Mouse (Mus musculus): ENCODE data around the gene Ptpn13. TPM values are rescaled to one million over a fixed set of nuclear protein-coding genes. Genes with fewer than 3 reads are reported as not detected.
A peak's percentile ranks its signal among the peaks of the same experiment; 100 is the strongest.

The Ptpn13 gene
- total RNA-seq, 2 experiments from 2014 or later: 10.9 to 12.2 TPM

DNA sequence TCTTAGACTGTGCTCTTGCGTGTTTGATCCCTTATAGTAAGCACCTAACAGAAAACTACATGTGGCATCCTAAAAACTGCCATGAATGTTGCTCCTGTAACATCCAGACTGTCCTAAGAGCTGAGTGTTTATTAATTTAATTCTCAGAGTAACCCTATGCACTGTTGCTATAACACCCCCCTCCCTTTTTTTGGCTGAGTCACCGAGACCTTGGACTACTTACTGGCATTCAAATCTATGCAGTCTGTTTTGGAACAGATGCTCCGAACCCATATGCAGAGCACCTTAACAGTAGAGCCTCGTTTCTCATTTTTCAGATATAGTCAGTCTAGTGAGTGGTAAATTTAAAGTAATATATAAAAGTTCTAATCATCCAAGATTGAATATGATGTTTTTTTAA is 90.9 kb downstream of the Ptpn13 start:
- DNase-seq (ENCODE audit: low spot score in 2 of 2): no peak

GRCm38 (mm10) chr5:103516555-103516954 is 91.6 kb downstream of the Ptpn13 start:
- no peak for DNase-seq (ENCODE audit: low spot score in 2 of 2)

- DNase-seq (ENCODE audit: low spot score in 2 of 2): no peak
These were observed 92.6 kb downstream of the Ptpn13 start for GRCm38 (mm10) chr5:103517641-103518040.

DNA sequence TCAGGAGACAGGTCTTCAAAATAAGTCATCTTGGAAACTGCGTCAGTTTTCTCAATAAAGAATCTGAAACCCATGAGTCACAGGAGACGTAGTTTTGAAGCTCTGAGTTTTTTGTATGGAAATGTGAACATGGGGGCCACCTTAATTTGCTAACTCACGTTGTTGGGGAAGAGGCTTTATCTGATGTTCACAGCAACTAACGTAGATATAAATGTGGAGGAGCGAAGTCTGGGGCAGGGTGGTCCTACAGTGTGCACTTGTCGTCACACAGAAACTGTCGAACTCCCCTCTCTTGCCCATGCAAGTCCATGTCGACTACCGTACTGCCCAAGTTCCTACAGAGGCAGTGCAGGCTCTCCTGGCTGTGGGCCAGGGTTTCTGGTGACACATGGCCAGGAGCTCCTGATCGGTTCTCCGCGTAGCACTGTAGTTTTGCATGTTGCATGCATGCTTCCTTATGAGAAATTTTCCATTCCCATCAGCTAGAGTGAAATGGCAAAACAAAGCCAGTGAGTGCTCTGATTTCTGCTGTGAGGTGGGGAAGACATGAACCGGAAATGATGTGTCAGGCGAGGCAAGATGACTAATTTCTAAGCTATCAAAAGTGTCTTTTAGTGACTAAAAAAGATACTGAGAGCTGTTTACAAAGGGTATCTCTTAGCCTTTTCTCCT is 93.9 kb downstream of the Ptpn13 start:
- DNase-seq (ENCODE audit: low spot score in 2 of 2): no peak

DNA sequence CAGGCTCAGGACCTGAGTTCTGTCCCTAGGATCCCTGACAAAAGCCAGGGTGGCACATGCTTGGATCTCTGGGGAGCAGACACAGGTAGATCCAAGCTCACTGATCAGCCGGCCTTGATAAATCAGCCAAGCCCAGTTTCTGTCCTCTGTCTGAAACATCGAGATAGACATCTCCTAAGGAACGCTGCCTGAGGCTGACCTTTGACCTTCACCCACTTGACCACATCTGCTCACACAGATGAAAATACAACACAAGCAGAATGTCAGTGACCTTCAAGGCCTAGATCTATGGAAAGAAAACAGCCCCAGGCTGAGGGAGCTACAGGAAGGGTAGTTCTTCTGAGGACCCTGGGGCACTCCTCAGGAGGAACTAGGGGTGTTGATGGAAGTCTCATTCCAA is 97.4 kb downstream of the Ptpn13 start:
- no peak for DNase-seq (ENCODE audit: low spot score in 2 of 2)

- no peak for DNase-seq (ENCODE audit: low spot score in 2 of 2)
These were observed 101.9 kb downstream of the Ptpn13 start for GRCm38 (mm10) chr5:103526668-103527436.

DNA sequence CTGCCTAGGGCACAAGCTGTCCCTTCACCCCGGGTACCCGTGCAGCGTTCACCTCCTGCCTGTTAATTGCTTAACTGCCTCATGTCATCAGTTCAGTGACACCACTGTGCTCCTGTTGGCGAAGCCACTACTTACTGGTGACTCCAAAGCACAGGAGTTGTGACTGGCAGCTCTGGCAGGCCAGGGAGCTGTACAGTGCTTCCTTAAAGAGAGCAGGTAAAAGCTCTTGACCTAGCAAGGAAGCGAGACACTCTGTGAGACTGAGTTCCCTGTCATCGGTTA is 102.4 kb downstream of the Ptpn13 start:
- no peak for DNase-seq (ENCODE audit: low spot score in 2 of 2)

DNA sequence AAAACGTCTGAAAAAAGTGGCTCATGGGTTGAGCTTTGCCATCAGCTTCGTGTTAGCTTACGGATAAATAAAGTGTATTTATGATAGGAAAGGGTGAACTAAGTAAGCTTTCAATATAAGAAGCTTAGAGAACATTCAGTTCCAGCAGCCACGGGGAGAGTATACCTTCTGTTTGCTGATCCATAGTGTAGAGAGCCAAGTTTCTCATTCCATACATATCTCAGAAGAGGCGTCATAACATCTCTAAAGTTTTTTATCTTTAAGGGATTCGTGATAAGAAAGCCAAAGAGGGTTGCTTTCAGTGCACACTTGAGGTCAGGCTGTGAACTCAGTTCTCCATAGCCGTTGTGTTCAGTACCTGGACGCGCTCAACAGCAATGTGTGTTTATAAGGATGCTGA is 105.2 kb downstream of the Ptpn13 start:
- DNase-seq (ENCODE audit: low spot score in 2 of 2): no peak

GRCm38 (mm10) chr5:103532841-103533390 is 107.9 kb downstream of the Ptpn13 start:
- DNase-seq (ENCODE audit: low spot score in 2 of 2): no peak

DNA sequence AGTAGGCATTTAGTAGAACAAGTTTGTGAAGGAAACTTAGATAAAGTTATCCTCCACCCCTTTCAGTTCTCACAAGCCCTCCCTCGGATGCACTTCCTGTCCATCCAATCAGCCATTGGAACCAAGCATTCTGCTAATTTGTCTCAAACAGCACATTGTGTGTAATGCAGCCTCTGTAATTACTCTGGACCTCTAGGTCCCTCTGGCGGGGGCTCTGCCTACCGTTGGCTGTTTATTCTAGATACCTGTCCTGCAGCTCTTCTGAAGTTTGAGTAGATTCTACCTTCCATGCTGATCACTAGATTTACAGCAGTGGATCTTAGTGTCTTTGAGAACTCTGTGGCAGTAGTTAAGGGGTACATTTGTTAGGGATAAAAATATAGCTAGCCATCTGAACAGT is 109.5 kb downstream of the Ptpn13 start:
- no peak for DNase-seq (ENCODE audit: low spot score in 2 of 2)

DNA sequence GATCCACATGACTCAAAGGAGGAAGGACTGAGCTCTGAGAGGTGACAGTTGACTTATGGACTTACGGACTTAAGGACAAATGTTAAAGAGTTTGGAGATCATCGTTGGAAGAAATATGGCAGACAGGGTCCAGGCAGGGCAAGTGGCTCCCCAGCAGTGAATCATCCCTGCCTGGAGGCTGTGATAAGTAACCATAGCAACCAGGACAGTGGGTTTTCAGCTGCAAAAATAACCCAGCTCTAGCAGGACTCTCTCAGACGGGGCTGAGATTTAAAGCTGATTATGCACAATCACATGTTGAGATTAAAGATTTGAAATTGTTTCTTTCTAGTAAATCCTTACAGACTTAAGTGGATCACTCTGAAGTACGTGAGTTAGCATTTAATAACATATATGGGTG is 112.4 kb downstream of the Ptpn13 start:
- DNase-seq (ENCODE audit: low spot score in 2 of 2): no peak

GRCm38 (mm10) chr5:103540612-103541011 is 115.6 kb downstream of the Ptpn13 start:
- no peak for DNase-seq (ENCODE audit: low spot score in 2 of 2)

DNA sequence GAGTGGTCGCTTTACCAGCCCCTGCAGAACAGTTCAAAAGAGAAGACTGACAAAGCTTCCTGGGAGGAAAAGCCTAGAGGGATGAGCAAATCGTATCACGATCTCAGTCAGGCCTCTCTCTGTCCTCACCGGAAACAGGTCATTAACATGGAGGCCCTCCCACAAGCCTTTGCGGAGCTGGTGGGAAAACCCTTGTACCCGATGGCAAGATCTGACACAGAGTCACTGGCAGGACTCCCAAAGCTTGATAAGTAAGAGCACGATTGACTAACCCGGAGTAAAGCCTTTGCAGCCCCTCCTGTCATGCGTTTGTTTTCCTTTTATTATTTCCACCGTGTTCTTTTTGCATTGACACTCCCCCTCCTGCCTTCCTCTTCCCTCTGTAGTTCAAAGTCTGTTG is 116.1 kb downstream of the Ptpn13 start:
- peak in 1 of 2 experiments; percentile 25 for DNase-seq (ENCODE audit: low spot score in 2 of 2)

DNA sequence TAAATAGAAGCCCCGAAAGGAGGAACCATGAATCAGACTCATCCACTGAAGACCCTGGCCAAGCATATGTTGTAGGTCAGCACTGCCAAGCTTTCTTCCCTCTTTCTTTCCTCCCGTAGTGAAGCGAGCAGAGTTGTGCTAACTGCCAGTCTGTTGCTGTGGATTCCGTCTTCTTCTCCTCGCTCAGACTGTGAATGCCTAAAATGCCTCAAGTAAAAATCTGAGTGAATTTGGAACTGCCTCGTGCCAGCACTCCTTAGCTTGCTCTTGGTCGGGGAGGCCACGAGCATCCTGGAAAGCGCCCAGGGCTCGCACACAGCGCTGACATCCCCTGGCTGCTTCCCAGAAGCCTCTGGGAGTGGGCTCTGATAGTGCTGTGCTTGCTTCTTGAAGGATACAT is 116.5 kb downstream of the Ptpn13 start:
- DNase-seq (ENCODE audit: low spot score in 2 of 2): no peak

GRCm38 (mm10) chr5:103545381-103546000 is 120.5 kb downstream of the Ptpn13 start:
- DNase-seq (ENCODE audit: low spot score in 2 of 2): no peak

DNA sequence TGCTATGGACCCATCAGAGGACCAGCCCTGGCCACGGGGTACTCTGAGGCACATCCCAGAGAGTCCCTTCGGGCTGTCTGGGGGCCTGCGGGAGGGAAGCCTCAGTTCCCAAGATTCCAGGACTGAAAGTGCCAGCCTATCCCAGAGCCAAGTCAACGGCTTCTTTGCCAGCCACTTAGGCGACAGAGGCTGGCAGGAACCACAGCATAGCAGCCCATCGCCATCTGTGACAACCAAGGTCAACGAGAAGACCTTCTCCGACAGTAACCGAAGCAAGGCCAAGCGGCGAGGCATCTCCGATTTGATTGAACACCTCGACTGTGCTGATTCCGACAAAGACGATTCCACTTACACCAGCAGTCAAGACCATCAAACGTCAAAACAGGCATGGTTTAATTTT is 129.8 kb downstream of the Ptpn13 start:
- DNase-seq (ENCODE audit: low spot score in 2 of 2): no peak

DNA sequence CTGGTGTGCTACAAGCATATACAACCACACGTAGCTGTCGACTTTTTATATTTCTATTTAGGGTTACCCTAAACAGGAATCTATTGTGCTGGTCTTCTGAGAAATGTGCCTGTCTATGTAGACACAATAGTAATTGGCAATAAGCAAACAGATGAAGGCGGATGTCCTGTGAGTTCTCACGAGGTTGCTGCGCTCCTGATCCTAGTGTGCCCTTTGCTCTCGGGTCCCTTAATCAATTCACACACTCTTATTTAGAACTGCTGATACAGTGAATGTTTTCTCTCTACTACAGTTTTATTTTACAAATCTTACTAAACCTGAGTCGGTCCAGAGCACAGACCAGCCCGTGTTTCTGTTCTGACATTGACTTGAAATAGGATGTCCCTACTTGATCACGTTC is 135.6 kb downstream of the Ptpn13 start:
- no peak for DNase-seq (ENCODE audit: low spot score in 2 of 2)

GRCm38 (mm10) chr5:103568034-103568433 is 143.0 kb downstream of the Ptpn13 start:
- no peak for DNase-seq (ENCODE audit: low spot score in 2 of 2)

DNA sequence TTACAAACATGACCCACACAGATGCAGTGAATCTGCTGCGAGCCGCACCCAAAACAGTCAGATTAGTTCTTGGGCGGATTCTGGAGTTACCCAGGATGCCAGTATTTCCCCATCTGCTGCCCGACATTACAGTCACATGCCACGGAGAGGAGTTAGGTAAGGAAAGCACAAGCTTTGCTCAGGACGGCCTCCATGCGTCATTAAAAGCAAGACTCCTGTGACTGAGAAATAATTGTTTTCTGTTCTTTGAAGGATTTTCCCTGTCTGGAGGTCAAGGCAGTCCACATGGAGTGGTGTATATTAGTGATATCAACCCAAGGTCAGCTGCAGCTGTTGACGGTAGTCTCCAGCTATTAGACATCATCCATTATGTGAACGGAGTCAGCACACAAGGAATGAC is 144.5 kb downstream of the Ptpn13 start:
- no peak for DNase-seq (ENCODE audit: low spot score in 2 of 2)

DNA sequence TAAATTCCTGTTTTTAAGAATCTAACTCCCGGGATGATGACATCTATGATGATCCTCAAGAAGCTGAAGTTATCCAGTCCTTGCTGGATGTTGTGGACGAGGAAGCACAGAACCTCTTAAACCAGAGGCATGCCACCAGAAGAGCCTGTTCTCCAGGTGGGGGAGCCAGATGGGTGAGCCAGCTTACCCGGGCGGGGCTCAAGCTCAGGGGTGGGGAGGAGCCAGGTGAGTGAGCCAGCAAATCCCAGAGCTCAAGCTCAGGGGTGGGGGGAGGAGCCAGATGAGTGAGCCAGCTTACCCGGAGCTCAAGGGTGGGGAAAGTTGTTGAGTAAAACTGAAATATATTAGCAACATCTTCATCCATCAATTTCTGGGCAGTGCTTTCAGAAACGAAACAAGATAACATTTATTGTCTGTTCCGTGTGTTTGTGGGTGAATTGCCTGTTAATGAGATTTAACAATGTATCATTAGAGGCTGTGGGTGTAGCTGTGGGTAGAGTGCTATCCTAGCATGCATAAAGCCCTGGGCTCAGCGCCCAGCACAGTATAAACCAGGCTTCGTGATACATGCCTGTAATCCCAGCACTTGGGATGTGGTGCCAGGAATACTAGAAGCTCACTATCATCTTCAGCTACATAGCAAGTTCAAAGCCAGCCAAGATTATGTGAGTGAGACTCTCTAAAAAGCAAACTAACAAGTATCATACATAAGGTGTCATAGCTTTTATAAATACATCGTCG is 154.9 kb downstream of the Ptpn13 start:
- DNase-seq (ENCODE audit: low spot score in 2 of 2): peak in 1 of 2 experiments; percentile 58

- no peak for DNase-seq (ENCODE audit: low spot score in 2 of 2)
These were observed 162.2 kb downstream of the Ptpn13 start for GRCm38 (mm10) chr5:103587219-103587618.

DNA sequence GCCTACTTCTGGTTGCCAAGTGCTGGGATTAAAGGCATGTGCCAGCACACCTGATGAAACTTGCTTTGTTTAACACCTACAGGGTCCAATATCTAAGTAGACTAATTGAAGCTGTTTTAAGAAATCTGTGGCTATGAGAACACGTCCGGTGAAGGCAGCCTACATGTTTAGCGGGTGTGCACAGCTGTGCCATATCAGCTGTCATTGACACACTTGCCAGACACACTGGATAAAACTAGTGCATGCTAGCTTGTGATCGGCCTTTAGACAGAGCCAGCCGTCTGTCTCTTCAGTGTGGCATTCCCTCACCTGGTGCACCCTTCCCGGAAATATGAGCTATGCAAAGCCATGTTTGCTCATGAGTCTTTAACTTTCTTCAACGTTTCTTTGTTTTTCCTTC is 166.9 kb downstream of the Ptpn13 start:
- no peak for DNase-seq (ENCODE audit: low spot score in 2 of 2)

Measured in layer of hippocampus, adult 18-20 months (tissue).